Mouse (Mus musculus) limb, embryonic 14.5 days (tissue): ENCODE data around the gene Arl14. TPM values are rescaled to one million over a fixed set of nuclear protein-coding genes. Genes with fewer than 3 reads are reported as not detected.

Experiments used
- ATAC-seq: fragments of 200-750 bp; cut with Nextera tagmentation; 2 replicates; pipeline ENCODE4 v1.8.0; 2017; ENCODE audit warnings: low read depth, moderate number of reproducible peaks, moderate TSS enrichment; ENCODE audit not compliant: low FRiP score
- DNase-seq: peaks from one replicate; pipeline ENCODE4 v3.0.0-alpha.2; 2015; ENCODE audit warnings: low spot score
- H3K27ac ChIP-seq: fragments of 300-500 bp; sonication (generic); replicated peaks from 2 replicates; pipeline ENCODE4 v1.5.1; 2014; ENCODE audit warnings: low read depth, mild to moderate bottlenecking, low read length, moderate library complexity, mixed read lengths
- H3K27me3 ChIP-seq: fragments of 300-500 bp; sonication (generic); 2 replicates; pipeline ENCODE4 v1.6.1; 2014; ENCODE audit warnings: low read length, mixed read lengths; ENCODE audit not compliant: control insufficient read depth, insufficient read depth
- H3K36me3 ChIP-seq: fragments of 300-500 bp; sonication (generic); 2 replicates; pipeline ENCODE4 v1.6.1; 2014; ENCODE audit warnings: mild to moderate bottlenecking, low read length, moderate library complexity, mixed read lengths; ENCODE audit not compliant: control insufficient read depth, insufficient read depth
- H3K4me1 ChIP-seq: fragments of 300-500 bp; sonication (generic); 2 replicates; pipeline ENCODE4 v1.6.1; 2014; ENCODE audit warnings: antibody characterized with exemption, low read length, mixed read lengths; ENCODE audit not compliant: control insufficient read depth, insufficient read depth
- H3K4me2 ChIP-seq: fragments of 300-500 bp; sonication (generic); replicated peaks from 2 replicates; pipeline ENCODE4 v1.6.1; 2014; ENCODE audit warnings: low read depth, mild to moderate bottlenecking, low read length, moderate library complexity; ENCODE audit not compliant: severe bottlenecking
- H3K4me3 ChIP-seq: fragments of 300-500 bp; sonication (generic); replicated peaks from 2 replicates; pipeline ENCODE4 v1.5.1; 2014; ENCODE audit warnings: low read length
- H3K9ac ChIP-seq: fragments of 300-500 bp; sonication (generic); 2 replicates; pipeline ENCODE4 v1.6.1; 2014; ENCODE audit warnings: mild to moderate bottlenecking, low read depth, low read length, moderate library complexity; ENCODE audit not compliant: severe bottlenecking
- H3K9me3 ChIP-seq: fragments of 300-500 bp; sonication (generic); 2 replicates; pipeline ENCODE4 v1.6.1; 2016; ENCODE audit warnings: low read length; ENCODE audit not compliant: control insufficient read depth
- POLR2A ChIP-seq: fragments of 200-500 bp; IDR thresholded peaks from 2 replicates; pipeline ENCODE4 v1.8.0; 2012; ENCODE audit warnings: inconsistent platforms, mild to moderate bottlenecking, moderate library complexity, borderline replicate concordance; ENCODE audit not compliant: insufficient read depth, insufficient read length; ENCODE audit errors: extremely low read depth
- WGBS: fragments of 180-500 bp; shearing (Covaris S2); extraction: QIAGEN DNeasy Blood & Tissue Kit; methylation state at CpG from one replicate; pipeline ENCODE4 v1.1.7; 2014; 5-methylcytosine and 5-hydroxymethylcytosine counted together
- polyA plus RNA-seq, 2 experiments: library from polyadenylated mRNA; depleted of rRNA in 1 of 2; stranded (reverse) in 1 of 2; unstranded in 1 of 2; fragments of >200 nt; fragmentation: Nextera tagmentation in 1 of 2; extraction: Ambion mirVana in 1 of 2; gene quantifications; 2 replicates each; pipeline versions ENCODE4 v1.2.1 to v1.2.3; 2012 to 2014

The Arl14 gene
- polyA plus RNA-seq, 2 experiments = not detected

GRCm38 (mm10) chr3:69238141-69238851, 16.1 kb downstream of the Arl14 start:
- DNase-seq (peak; percentile 73), ATAC-seq (no peak)
- no peak for TF ChIP-seq POLR2A
- Histone ChIP-seq H3K9me3 (no peaks in the 10 kb centered on the region), H3K27me3 (no peaks in the 10 kb centered on the region), H3K4me2 (no peak overlapping the region), H3K9ac (no peak overlapping the region), H3K4me3 (no peak overlapping the region), H3K4me1 (peaks cover 4% of the 10 kb centered on the region; the same call in 1 of the 2 replicates), H3K27ac (no peak overlapping the region), H3K36me3 (no peaks in the 10 kb centered on the region)
- 49% methylated on average over 12 of the region's 12 CpGs for WGBS

- H3K4me1 ChIP-seq = peaks cover 4% of the 10 kb centered on the region; the same call in 1 of the 2 replicates
- DNase-seq = no peak
- 90% methylated on average over 5 of the region's 5 CpGs for WGBS
- no peak for TF ChIP-seq POLR2A
- H3K27ac ChIP-seq = no peak overlapping the region
- no peaks in the 10 kb centered on the region for H3K36me3 ChIP-seq
- H3K27me3 ChIP-seq = no peaks in the 10 kb centered on the region
- H3K4me2 ChIP-seq = no peak overlapping the region
- H3K9me3 ChIP-seq = no peaks in the 10 kb centered on the region
- no peak overlapping the region for H3K4me3 ChIP-seq
- H3K9ac ChIP-seq = no peak overlapping the region
- no peak for ATAC-seq
Measured at GRCm38 (mm10) chr3:69239246-69239645, 17.0 kb downstream of the Arl14 start.

GRCm38 (mm10) chr3:69241020-69241419, 18.8 kb downstream of the Arl14 start:
- H3K9ac ChIP-seq = no peak overlapping the region
- H3K4me2 ChIP-seq = no peak overlapping the region
- ATAC-seq = no peak
- no peaks in the 10 kb centered on the region for H3K36me3 ChIP-seq
- DNase-seq = no peak
- 83% methylated on average over 1 of the region's 1 CpGs for WGBS
- no peaks in the 10 kb centered on the region for H3K27me3 ChIP-seq
- no peaks in the 10 kb centered on the region for H3K9me3 ChIP-seq
- no peaks in the 10 kb centered on the region for H3K4me1 ChIP-seq
- TF ChIP-seq POLR2A = no peak
- H3K27ac ChIP-seq = no peak overlapping the region
- no peak overlapping the region for H3K4me3 ChIP-seq

- Histone ChIP-seq H3K9ac (no peak overlapping the region), H3K4me1 (no peaks in the 10 kb centered on the region), H3K4me2 (no peak overlapping the region), H3K4me3 (no peak overlapping the region), H3K27me3 (no peaks in the 10 kb centered on the region), H3K36me3 (no peaks in the 10 kb centered on the region), H3K9me3 (no peaks in the 10 kb centered on the region), H3K27ac (no peak overlapping the region)
- no peak for ATAC-seq
- no peak for DNase-seq
- no peak for TF ChIP-seq POLR2A
- WGBS = 92% methylated on average over 17 of the region's 17 CpGs
Measured at GRCm38 (mm10) chr3:69253096-69253866, 31.1 kb downstream of the Arl14 start.

- no peak overlapping the region for H3K4me2 ChIP-seq
- 63% methylated on average over 7 of the region's 7 CpGs for WGBS
- H3K9ac ChIP-seq = no peak overlapping the region
- no peak for TF ChIP-seq POLR2A
- H3K4me1 ChIP-seq = no peaks in the 10 kb centered on the region
- no peaks in the 10 kb centered on the region for H3K36me3 ChIP-seq
- H3K4me3 ChIP-seq = no peak overlapping the region
- H3K9me3 ChIP-seq = no peaks in the 10 kb centered on the region
- ATAC-seq (no peak), DNase-seq (no peak)
- H3K27ac ChIP-seq = no peak overlapping the region
- H3K27me3 ChIP-seq = no peaks in the 10 kb centered on the region
Measured at GRCm38 (mm10) chr3:69254676-69255075, 32.5 kb downstream of the Arl14 start.
